Mouse (Mus musculus) adrenal gland, adult 18-20 months (tissue): Measurements from ENCODE around the gene Psd. TPM values are rescaled to one million over a fixed set of nuclear protein-coding genes. Genes with fewer than 3 reads are reported as not detected.

Source experiments
- DNase-seq, 2 experiments: peaks; one replicate each; pipeline ENCODE4 v3.0.0; 2021 to 2022; ENCODE audit warnings: low spot score in 2 of 2
- long read RNA-seq, 2 experiments: library from polyadenylated mRNA; stranded (forward); transcript quantifications; one replicate each; pipeline ENCODE4 v2.0.0; 2021
- total RNA-seq, 2 experiments: library from RNA; stranded (reverse); gene quantifications; 1 replicate in 1 of 2; 2 replicates in 1 of 2; pipeline ENCODE4 v1.2.3; 2021

The Psd gene
- total RNA-seq = 1 to 10 TPM; 7.5 to 9.2 TPM
- long read RNA-seq, experiment 1, partial matches to known transcripts = 4 of 5 reads
- long read RNA-seq, experiment 1, other reads (novel, unspliced or antisense) = 0 of 5 reads
- long read RNA-seq, experiment 2, partial matches to known transcripts = 0 of 7 reads
- long read RNA-seq, experiment 2, other reads (novel, unspliced or antisense) = 2 of 7 reads

DNA sequence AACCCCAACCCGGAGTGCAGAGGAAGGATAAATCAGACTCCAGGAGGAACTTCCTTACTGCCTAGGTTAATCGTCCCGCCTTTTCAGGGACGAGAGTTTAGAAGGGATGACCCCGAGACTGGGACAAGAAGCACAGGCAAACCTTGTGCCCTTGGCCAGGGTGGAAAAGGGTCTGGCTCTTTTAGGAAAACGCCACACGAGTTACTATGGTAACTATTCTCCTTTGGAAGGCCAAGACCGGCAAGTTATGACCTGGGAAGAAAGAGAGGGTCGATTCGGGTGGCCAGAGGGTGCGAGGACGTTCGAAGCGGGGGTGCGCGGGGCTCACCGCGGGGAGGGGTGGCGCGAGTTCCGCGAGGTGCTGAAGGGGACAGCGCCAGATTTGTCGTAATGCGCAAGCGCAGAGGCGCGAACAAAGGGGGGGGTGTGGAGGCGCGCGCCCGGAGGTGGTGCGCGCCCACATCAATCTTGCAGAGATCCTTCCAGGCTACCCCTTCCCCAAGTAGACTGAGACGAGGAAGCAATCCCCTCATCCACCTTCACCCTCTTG is at the start of gene Psd:
Psd (minus strand) TSS at position 401 of the 550 bp plus-strand sequence.
- peak; percentile 64 to 69 for DNase-seq

DNA sequence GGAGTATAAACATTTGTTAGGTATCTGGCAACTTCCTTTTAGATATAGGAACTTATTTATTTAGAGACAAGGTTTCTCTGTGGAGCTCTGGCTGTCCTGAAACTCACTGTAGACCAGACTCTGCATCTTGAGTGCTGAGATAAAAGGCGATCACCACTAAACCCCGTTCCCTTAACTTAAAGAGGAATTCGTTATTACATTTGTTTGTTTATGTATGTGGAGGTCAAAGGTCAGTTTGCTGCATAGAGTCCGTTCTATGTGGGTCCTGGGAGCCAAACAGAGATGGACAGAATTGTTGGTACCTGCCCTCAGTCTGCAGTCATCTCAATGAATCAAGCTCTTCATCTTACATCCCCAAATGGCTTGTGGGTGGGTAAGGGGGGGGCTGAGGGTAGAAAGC is 48.9 kb upstream of the Psd start:
- DNase-seq = no peak

DNA sequence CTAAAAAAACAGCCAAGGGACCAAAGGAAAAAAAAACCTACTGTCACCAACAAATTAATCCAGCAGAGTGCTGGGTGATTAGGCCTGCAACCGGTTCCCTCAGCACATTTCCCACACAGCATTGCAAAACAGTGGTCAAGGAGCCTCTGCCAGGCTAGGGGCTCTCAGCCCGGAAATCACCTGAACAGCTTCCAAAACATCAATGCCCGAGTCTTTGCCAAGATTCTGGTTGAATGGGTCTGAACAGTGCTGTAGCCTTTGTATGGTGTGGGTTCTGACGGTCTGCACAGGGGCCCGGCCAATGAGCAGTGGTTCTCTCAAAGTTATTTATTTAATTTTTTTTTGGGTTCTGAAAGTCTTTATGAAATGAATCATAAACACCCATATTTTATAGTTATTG is 48.5 kb upstream of the Psd start:
- no peak for DNase-seq

DNA sequence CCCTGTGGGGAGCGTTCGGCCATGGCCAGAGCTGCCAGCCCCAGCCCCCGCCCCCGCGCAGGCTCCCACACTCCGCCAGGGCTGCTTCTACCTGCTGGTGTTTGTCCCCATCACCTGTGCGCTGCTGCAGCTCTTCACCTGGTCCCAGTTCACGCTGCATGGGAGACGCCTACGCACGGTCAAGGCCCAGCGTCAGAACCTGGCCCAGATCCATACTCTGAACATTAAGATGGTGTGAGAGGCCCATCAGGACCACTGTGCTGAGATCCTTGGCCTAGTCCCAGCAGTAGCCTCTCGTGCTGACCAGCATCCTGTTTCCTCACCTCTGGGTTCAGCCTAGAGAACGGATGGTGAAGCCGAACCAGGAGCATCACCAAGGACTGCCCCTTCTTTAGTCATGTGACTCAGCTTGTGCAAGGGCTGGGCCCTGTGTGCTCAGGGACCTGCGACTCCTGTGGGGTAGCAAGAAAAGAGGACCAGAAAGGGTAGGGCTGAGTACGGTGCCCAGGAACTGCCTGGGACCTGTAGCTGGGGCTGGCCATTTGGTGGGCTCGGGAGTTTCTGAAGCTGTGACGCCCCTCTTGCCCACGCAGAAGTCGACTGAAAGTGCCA is 47.6 kb upstream of the Psd start:
- DNase-seq = no peak

DNA sequence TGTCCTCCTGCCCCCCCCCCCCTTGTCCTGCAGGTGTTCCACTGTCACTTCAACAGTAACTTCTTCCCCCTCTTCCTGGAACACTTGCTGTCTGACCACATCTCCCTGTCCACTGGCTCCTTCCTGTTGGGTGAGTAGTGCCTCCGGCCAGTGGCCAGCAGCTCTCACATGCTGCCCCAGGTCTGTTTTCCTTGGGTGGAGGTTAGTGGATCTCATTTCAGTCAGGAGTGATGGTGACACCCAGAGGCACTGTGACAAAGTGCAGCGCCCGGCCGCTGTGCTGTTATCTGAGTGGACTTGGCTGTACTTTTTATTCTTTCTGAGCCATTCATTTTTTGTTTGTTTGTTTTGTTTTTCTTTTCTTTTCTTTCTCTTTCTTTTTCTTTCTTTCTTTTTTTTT is 42.2 kb upstream of the Psd start:
- DNase-seq = peak; percentile 48 to 51

DNA sequence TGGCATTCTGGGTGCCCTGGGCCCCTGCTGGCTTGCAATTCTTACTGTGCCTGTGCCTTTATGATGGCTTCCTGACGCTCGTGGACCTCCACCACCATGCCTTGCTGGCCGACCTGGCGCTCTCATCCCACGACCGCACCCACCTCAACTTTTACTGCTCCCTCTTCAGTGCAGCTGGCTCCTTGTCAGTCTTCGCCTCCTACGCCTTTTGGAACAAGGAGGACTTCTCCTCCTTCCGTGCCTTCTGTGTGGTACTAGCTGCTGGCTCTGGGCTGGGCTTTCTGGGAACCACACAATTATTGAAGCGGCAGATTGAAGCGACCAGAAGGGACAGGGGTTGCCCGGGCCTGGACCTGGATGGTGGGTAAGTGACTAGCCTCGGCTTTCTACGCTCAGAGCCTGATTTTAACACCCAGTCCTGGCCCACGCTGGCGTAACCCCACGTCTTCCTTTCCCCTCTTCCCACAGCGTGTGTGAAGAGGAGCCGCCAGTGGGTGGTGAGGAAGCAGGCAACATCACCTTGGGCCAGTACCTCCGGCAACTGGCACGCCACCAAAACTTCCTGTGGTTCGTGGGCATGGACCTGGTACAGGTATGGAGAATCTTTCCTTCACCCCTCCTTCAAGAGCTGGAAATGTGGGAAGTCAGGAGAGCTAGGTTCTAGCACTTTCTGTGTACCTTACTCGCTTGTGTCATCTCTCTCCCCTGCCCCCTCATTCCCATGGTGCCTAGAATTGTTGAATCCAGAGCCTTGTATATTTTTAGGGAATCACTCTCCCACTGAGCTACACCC is 41.0 kb upstream of the Psd start:
- DNase-seq = no peak

DNA sequence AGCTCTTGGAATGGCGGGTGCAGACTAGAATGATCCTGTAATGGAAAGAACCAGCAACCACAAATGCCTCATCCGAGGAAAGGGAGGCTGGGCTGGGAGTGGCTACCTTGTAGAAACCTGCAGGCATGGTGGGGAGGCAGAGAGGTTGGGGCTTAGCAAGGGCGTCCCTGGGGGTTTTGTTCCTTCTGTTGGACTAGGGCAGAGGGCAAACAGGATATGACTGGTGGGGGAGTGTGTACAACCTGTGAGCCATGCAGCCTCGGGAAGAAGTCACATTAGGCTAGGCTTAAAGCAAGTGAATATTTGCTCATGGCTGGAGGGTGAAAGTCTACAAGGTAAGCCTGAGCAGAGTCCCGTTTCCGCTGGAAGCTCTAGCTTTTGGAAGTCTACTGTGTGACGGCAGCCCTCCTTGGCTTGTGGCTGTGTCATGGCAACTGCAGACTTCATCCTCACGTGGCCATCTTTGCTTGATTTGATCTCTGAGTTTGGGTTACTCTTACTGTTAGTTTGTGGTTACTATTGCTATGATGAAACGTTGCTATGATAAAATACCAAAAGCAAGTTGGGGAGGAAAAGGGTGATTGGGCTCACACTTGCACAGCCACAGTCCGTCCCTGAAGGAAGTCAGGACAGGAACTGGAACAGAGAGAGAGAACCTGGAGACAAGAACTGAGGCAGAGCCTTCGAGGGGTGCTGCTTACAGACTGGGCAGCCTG is 36.5 kb upstream of the Psd start:
- DNase-seq = no peak

DNA sequence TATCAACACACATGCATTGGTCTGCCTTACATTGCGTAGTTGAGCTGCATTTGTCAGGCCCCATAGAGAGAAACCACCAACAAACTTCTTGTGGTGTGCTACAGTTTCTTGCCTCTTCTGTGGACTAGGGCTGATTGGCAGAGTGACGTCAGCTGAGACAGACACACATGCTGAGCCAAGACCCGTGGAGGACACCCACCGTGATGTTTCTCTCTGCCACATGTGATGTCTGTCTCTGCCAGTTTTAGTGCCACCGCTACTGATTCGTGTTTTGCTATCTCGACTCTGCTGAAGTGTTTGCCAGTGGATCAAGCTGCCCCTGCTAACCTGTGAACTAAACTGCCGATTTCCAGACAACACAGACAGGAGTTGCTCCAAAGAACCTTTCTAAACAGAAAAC is 35.1 kb upstream of the Psd start:
- no peak for DNase-seq

DNA sequence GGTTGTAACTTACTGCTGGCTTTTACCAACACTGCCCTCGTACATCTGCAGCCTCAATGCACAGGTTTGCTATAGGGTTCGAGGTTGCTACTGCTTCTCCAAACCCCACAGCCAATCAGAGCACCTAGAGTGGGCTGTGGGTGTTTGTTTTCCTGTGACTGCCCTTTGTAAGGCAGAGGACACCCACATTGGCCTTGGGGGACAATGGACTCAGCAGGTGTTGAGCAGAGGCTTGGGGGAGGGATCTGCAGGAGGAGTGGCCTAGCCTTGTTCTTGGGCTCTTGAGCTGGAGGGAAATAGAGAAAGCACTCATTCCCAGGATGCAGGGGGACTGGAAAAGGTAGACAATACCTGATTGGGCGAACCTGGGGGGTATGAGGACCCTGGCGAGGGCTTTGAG is 31.4 kb upstream of the Psd start:
- no peak for DNase-seq

DNA sequence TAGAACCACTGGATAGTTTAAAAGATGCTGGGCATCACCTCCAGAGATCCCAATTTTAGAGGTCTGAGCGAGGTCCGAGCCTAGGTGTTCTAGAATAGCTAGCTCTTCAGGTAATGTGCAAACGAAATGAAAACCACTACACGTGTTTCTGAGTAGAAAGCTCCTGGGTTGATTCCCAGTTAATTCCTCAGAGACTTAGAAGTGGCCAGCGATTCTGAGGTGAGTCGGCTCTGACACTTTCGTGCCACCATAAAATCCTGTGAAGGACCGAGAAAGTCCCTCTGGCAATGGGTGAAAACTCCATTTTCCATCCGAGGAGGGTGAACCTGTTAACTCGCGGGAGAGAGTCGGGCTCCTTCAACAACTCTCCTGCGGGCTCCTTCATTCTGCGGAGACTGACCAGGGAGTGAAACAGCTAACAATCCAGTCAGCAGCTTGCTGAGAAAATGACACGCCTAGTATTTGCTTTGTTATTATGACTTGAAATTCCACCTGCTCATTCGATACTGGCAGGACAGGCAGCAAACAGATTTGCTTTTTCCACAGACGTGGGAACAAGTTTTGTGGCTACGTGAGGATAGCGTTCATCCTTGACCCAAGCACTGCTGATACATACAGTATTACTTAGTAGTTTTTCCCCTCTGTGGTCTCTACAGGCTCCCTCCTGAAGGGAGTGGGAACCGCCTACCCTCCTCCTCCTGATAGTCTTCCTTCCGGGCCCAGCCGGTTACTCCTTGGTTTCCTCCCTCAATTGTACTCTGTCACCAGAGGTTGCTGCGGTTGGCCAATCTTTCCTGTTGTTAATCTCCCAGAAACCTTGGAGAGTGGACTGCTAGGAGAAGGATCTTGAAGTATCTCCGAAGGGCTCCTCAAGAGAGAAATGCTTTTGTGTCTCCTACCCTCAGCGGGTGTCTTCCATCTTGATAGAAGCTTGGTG is 30.7 kb upstream of the Psd start:
- no peak for DNase-seq

DNA sequence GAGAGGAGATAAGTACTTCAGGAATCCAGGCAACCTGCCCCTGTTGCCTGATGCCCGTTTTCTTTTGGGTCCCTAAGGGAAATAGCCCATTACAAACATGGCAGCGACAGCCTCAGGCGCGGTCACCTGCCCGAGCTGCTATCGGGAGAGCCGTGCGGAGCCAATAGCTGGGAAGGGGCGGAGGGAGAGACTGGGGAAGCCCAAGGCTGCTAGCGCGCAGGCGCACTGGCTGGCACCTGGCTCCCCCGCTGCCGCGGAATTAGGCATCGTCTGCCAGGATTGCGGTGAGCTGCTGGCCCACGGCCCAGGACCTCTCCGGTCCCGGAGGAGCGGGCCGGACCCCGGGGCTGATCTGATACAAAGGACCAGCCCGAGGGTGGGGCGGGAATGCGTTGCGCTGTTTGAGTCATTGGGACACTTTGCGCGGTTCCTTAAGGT is 29.8 kb upstream of the Psd start:
- peak; percentile 78 to 84 for DNase-seq

DNA sequence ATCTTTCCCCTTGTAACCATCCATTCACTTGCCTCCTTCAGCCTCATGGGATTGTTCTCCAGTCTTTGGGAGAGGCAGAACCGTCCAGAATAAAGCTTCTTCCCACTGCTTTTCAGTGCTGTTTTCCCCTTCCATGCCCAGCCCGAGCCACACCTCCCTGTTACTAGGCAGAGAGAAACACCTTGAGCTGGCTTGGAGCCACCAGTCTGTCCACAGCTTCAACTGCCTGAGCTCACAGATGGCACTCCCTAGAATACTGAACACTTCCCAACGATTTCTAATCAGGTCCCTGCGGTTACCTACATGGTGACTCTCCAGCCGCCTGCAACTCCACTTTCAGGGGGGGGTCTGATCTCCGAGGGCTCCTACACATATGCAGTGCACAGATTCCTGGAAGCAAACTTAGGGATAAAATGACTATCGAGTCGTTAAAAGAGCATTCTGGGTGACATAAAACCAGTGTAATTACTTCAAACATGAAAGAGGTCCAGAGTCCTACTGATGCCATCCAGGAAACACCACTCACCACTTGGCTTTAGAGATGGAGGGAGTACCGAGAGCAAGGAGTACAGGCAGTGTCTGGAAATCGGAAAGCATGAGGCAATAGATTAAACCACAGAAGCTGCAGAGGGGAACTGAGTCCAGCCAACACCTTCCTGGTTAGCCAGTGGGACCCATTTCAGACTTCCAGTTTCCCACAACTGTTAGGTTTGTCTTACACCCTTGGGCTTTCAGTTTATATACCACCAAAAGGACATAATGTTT is 23.4 kb upstream of the Psd start, which contains the start of gene 2310034G01Rik:
2310034G01Rik (minus strand) TSS at position 135 of the 765 bp plus-strand sequence.
- DNase-seq = no peak

DNA sequence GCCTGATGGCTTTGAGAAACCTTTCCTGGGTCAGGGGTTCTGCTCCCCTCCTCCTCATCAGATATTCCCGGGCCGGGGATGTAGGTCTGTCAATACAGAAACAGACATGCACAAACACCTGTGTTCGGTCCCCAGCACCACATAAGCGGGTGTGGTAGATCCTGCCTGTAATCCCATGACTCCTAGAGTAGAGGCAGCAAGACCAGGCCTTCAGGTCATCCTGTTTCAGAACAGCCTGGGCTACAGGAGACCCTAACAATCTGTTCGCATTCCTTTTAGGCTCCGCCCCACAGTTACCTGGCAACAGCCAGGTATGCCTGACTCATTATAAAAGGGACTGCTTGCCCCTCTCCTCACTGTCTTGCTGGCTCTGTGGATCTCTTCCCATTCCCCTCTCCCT is 22.6 kb upstream of the Psd start:
- no peak for DNase-seq

DNA sequence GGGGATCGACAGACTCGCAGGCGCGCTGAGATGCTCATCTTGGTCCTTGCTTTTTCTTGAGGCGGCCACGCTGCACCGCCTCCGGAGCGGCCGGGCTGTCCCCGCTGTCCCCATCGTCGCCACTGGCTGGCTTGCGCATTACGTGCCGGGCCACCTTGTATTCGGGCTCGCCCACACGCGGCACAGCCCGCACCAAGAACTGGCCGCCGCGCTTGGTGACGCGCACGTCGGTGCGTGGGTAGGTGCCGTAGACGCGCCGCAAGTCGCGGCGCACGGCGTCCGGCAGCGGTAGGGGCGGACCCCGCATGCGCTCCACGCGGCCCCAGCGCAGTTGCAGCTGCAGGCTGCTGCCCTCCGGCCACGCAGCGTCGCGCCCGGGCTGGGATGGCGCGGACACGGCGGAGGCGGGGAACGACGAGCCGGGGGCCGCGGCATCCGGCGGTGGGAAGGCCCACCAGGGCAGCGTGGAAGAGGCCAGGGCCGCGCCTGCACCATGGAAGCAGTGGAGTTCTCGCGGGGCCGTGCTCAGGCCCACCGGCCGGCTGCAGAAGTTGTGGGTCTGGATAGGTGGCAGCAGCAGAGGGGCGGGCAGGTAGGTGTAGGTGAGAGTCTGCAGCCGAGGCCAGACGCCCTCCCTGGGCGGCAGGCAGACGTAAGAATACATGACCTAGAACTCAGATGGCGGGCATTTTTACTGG is 22.0 kb upstream of the Psd start:
- DNase-seq = peak; percentile 75 to 76

DNA sequence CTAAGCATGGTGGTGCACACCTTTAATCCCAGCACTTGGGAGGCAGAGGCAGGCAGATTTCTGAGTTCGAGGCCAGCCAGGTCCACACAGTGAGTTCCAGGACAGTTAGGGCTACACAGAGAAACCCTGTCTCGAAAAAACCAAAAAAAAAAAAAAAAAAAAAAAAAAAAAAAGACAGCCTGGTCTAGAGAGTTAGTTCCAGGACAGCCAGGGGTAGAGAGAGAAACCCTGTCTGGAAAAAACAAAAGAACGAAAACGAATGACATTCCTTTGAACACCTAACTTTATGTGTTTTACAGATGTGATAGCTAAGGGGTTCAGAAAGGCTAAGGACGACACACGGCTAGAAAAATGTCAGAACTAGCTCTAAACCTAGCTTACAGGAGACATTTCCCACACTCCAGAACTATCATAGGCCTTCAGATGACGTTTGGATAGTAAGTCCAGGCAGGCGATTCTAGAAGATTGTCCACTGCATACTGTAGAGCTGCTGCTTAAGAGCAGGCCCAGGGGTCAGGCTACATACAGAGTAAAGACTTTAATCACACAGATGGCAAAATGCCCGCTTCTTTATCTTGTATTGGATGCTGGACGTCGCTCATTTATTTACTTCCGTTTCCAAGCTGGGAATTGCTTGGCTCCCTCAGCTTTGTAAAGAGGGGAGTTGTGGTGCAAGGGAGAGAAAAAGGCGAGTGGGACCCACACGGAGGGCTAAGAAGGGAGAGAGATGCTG is 21.1 kb upstream of the Psd start:
- no peak for DNase-seq

DNA sequence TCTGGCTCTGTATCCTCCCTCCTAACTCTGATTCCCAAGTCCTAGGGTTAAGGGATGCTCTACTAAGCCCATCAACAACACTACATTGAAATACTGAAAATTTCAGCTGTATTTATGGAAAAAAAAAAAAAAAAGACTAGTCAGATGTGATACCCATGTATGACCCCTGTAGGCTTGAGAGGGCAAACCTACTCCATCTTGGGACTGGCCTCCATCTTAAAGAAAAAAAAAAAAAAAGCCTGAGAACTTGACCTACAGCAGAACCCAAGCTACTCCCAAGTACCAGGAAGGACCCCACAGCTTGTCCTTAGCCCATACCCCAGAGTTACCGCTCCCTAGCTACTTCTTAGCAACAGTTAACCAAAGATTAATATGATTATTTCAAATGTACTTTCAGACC is 20.2 kb upstream of the Psd start:
- DNase-seq = no peak

DNA sequence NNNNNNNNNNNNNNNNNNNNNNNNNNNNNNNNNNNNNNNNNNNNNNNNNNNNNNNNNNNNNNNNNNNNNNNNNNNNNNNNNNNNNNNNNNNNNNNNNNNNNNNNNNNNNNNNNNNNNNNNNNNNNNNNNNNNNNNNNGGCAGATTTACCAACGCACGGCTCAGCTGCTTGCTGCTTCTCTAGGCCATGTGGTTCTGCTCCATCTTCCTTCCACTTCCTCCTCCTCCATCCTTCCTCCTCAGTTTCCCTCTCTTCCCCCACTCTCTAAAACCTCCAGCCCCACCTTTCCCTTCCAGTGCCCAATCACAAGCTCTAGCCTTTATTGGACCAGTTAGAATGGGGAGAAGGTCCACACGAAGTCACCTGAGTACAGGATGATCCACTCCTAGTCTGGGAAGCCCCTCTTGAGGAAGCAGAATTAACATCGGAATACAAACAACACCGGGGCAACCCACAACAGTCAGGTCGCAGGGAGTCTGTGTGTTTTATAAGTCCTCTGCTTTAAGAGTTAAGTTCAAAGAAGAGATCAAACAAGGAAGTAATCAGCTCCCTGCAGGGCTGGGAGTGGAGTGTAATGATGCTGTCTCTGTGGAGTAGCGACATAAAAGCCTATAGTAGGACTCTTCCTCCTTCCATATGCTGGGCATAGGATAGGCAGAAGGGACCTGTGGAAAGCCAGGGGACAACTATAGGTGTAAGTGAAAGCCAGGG is 17.9 kb upstream of the Psd start:
- no peak for DNase-seq
